Mouse (Mus musculus): ENCODE data around the gene Tomm70a.

- TF ChIP-seq CTCF (IDR thresholded peaks at IDR 0.05; ENCODE audit: low read depth) (no peak), EP300 (IDR thresholded peaks at IDR 0.05; ENCODE audit: low read depth) (no peak)
Observed at GRCm38 (mm10) chr16:57171161-57171560, 49.7 kb downstream of the Tomm70a start.
